Mouse (Mus musculus) forebrain, embryonic 10.5 days (tissue): ENCODE measurements around the gene Ppox. TPM values are rescaled to one million over a fixed set of nuclear protein-coding genes. Genes with fewer than 3 reads are reported as not detected.
"Not testable (repeated sequence)": the region's sequence is repeated elsewhere in the genome, so short reads cannot be mapped to it uniquely, and the experiment has no call there.

Experiments used
- DNase-seq: peaks from one replicate; pipeline ENCODE4 v3.0.0-alpha.2; 2017; ENCODE audit warnings: low spot score; ENCODE audit errors: extremely low spot score
- H3K27ac ChIP-seq: fragments of 300-500 bp; sonication (generic); 2 replicates; pipeline ENCODE4 v1.5.1; 2016; ENCODE audit warnings: mild to moderate bottlenecking
- H3K27me3 ChIP-seq: fragments of 300-500 bp; sonication (generic); 2 replicates; pipeline ENCODE4 v1.6.1; 2016; ENCODE audit warnings: mild to moderate bottlenecking; ENCODE audit not compliant: poor library complexity, severe bottlenecking
- H3K36me3 ChIP-seq: fragments of 300-500 bp; sonication (generic); replicated peaks from 2 replicates; pipeline ENCODE4 v1.6.1; 2016; ENCODE audit warnings: mild to moderate bottlenecking, moderate library complexity
- H3K4me1 ChIP-seq: fragments of 300-500 bp; sonication (generic); 2 replicates; pipeline ENCODE4 v1.6.1; 2016
- H3K4me3 ChIP-seq: fragments of 300-500 bp; sonication (generic); 2 replicates; pipeline ENCODE4 v1.5.1; 2016; ENCODE audit warnings: mild to moderate bottlenecking, moderate library complexity
- H3K9me3 ChIP-seq: fragments of 300-500 bp; sonication (generic); 2 replicates; pipeline ENCODE4 v1.6.1; 2016; ENCODE audit warnings: mild to moderate bottlenecking, moderate library complexity
- WGBS: fragments of 180-500 bp; shearing (Covaris S2); methylation state at CpG from one replicate; pipeline ENCODE4 v1.1.7; 2016; 5-methylcytosine and 5-hydroxymethylcytosine counted together
- polyA plus RNA-seq: library from polyadenylated mRNA; unstranded; fragments of >200 nt; fragmentation: Nextera tagmentation; extraction: Ambion mirVana; gene quantifications from 2 replicates; pipeline ENCODE4 v1.2.1, GENCODE M21; 2016

Ppox gene
- polyA plus RNA-seq, 1 experiment from 2014 or later, result 58.0 TPM

- no peak for DNase-seq
- peaks cover 56% of the 10 kb centered on the region for H3K36me3 ChIP-seq
- H3K4me3 ChIP-seq, result no peak overlapping the region
- 92% methylated on average over 24 of the region's 24 CpGs for WGBS
- peaks cover 26% of the 10 kb centered on the region for H3K4me1 ChIP-seq
- H3K9me3 ChIP-seq, result no peaks in the 10 kb centered on the region
- 0 out of 2 replicates have a peak overlapping the region, but pooled peaks have one; percentile 0 for H3K27ac ChIP-seq
- H3K27me3 ChIP-seq, result peaks cover 12% of the 10 kb centered on the region
Measured at GRCm38 (mm10) chr1:171256095-171256818, 24.7 kb downstream of the Ppox start.

GRCm38 (mm10) chr1:171252415-171252814, 28.6 kb downstream of the Ppox start:
- H3K9me3 ChIP-seq, result no peaks in the 10 kb centered on the region
- no peak for DNase-seq
- 42% methylated on average over 17 of the region's 17 CpGs for WGBS
- H3K36me3 ChIP-seq, result peaks cover 40% of the 10 kb centered on the region
- H3K27me3 ChIP-seq, result peaks cover 14% of the 10 kb centered on the region
- peak overlapping the region; percentile 53 for H3K4me3 ChIP-seq
- H3K4me1 ChIP-seq, result peaks cover 64% of the 10 kb centered on the region
- peak overlapping the region; percentile 87 for H3K27ac ChIP-seq

- DNase-seq, result peak; percentile 56
- WGBS, result 3% methylated on average over 13 of the region's 13 CpGs
- H3K27ac ChIP-seq, result peak overlapping the region; percentile 87
- peak overlapping the region; percentile 53 for H3K4me3 ChIP-seq
- no peaks in the 10 kb centered on the region for H3K9me3 ChIP-seq
- peaks cover 37% of the 10 kb centered on the region for H3K36me3 ChIP-seq
- H3K4me1 ChIP-seq, result peaks cover 65% of the 10 kb centered on the region
- peaks cover 14% of the 10 kb centered on the region for H3K27me3 ChIP-seq
Measured at GRCm38 (mm10) chr1:171251594-171252324, 29.2 kb downstream of the Ppox start.

GRCm38 (mm10) chr1:171250680-171251593, 30.0 kb downstream of the Ppox start, which contains the start of gene Ndufs2:
TSS of gene Ndufs2 (minus strand) at chr1:171251388.
- DNase-seq, result no peak
- Histone ChIP-seq H3K27ac (peak within 1 kb of the TSS; percentile 87), H3K27me3 (peaks cover 14% of the 10 kb centered on the region), H3K9me3 (no peaks in the 10 kb centered on the region), H3K4me3 (peak within 1 kb of the TSS; percentile 53), H3K36me3 (peaks cover 29% of the 10 kb centered on the region), H3K4me1 (peaks cover 70% of the 10 kb centered on the region)
- 12% methylated on average over 26 of the region's 26 CpGs for WGBS

- Histone ChIP-seq H3K4me1 (peaks cover 77% of the 10 kb centered on the region), H3K9me3 (no peaks in the 10 kb centered on the region), H3K27ac (peak within 1 kb of the TSS; percentile 95), H3K4me3 (peak within 1 kb of the TSS; percentile 53), H3K27me3 (peaks cover 14% of the 10 kb centered on the region), H3K36me3 (peaks cover 30% of the 10 kb centered on the region)
- peak; percentile 54 for DNase-seq
- 12% methylated on average over 5 of the region's 5 CpGs for WGBS
Measured at GRCm38 (mm10) chr1:171249913-171250600, 30.9 kb downstream of the Ppox start, which contains the start of gene Adamts4. TSS of gene Adamts4 (plus strand) at chr1:171250421.

GRCm38 (mm10) chr1:171248386-171249226, 32.4 kb downstream of the Ppox start:
- no peaks in the 10 kb centered on the region for H3K9me3 ChIP-seq
- peaks cover 30% of the 10 kb centered on the region for H3K36me3 ChIP-seq
- no peak for DNase-seq
- peak overlapping the region; percentile 95 for H3K27ac ChIP-seq
- peaks cover 77% of the 10 kb centered on the region for H3K4me1 ChIP-seq
- peak overlapping the region; percentile 84; the same call in 1 of the 2 replicates for H3K4me3 ChIP-seq
- 31% methylated on average over 3 of the region's 3 CpGs for WGBS
- peaks cover 14% of the 10 kb centered on the region for H3K27me3 ChIP-seq

GRCm38 (mm10) chr1:171247916-171248315, 33.1 kb downstream of the Ppox start:
- Histone ChIP-seq H3K9me3 (no peaks in the 10 kb centered on the region), H3K4me1 (peaks cover 71% of the 10 kb centered on the region), H3K27me3 (peaks cover 10% of the 10 kb centered on the region), H3K4me3 (peak overlapping the region; percentile 84), H3K36me3 (peaks cover 32% of the 10 kb centered on the region), H3K27ac (peak overlapping the region; percentile 95)
- DNase-seq, result no peak
- 37% methylated on average over 4 of the region's 4 CpGs for WGBS

- DNase-seq, result no peak
- Histone ChIP-seq H3K9me3 (no peaks in the 10 kb centered on the region), H3K36me3 (peaks cover 32% of the 10 kb centered on the region), H3K4me3 (peak overlapping the region; percentile 84), H3K27ac (peak overlapping the region; percentile 95), H3K27me3 (peaks cover 5% of the 10 kb centered on the region), H3K4me1 (peaks cover 66% of the 10 kb centered on the region)
- WGBS, result 16% methylated on average over 13 of the region's 13 CpGs
Measured at GRCm38 (mm10) chr1:171247453-171247841, 33.5 kb downstream of the Ppox start.

GRCm38 (mm10) chr1:171246709-171247452, 34.1 kb downstream of the Ppox start:
- under 1% methylated on average over 41 of the region's 41 CpGs for WGBS
- H3K27ac ChIP-seq, result peak overlapping the region; percentile 95
- H3K36me3 ChIP-seq, result peaks cover 38% of the 10 kb centered on the region
- no peaks in the 10 kb centered on the region for H3K9me3 ChIP-seq
- peaks cover 5% of the 10 kb centered on the region for H3K27me3 ChIP-seq
- H3K4me1 ChIP-seq, result peaks cover 60% of the 10 kb centered on the region
- peak overlapping the region; percentile 84 for H3K4me3 ChIP-seq
- DNase-seq, result peak; percentile 99

- peaks cover 45% of the 10 kb centered on the region for H3K4me1 ChIP-seq
- peaks cover 53% of the 10 kb centered on the region for H3K36me3 ChIP-seq
- no peaks in the 10 kb centered on the region for H3K9me3 ChIP-seq
- H3K4me3 ChIP-seq, result peak overlapping the region; percentile 84; the same call in 1 of the 2 replicates
- H3K27ac ChIP-seq, result no peak overlapping the region
- WGBS, result 92% methylated on average over 8 of the region's 8 CpGs
- DNase-seq, result no peak
- H3K27me3 ChIP-seq, result no peaks in the 10 kb centered on the region
Measured at GRCm38 (mm10) chr1:171245353-171245752, 35.6 kb downstream of the Ppox start.

- Histone ChIP-seq H3K4me1 (peaks cover 17% of the 10 kb centered on the region), H3K36me3 (peaks cover 87% of the 10 kb centered on the region)
- H3K9me3 ChIP-seq, H3K27ac ChIP-seq, H3K4me3 ChIP-seq, DNase-seq, H3K27me3 ChIP-seq: not testable (repeated sequence)
- WGBS, result 84% methylated on average over 12 of the region's 12 CpGs
Measured at GRCm38 (mm10) chr1:171241952-171242351, 39.0 kb downstream of the Ppox start.
